Mouse (Mus musculus) kidney, adult 2 months (tissue): ENCODE data around the gene Tuba1b.

ENCODE experiments used
- CTCF ChIP-seq: fragments of 200-500 bp; conservative IDR thresholded peaks from 2 replicates; pipeline ENCODE4 v1.5.1; 2011; ENCODE audit warnings: low read depth, mild to moderate bottlenecking, control low read depth, low read length, moderate library complexity, mixed read lengths; ENCODE audit not compliant: insufficient read depth, insufficient read length
- POLR2A ChIP-seq: fragments of 200-500 bp; IDR thresholded peaks from one replicate; pipeline ENCODE4 v1.6.1; 2011; ENCODE audit warnings: low read depth, low read length, control low read depth

DNA sequence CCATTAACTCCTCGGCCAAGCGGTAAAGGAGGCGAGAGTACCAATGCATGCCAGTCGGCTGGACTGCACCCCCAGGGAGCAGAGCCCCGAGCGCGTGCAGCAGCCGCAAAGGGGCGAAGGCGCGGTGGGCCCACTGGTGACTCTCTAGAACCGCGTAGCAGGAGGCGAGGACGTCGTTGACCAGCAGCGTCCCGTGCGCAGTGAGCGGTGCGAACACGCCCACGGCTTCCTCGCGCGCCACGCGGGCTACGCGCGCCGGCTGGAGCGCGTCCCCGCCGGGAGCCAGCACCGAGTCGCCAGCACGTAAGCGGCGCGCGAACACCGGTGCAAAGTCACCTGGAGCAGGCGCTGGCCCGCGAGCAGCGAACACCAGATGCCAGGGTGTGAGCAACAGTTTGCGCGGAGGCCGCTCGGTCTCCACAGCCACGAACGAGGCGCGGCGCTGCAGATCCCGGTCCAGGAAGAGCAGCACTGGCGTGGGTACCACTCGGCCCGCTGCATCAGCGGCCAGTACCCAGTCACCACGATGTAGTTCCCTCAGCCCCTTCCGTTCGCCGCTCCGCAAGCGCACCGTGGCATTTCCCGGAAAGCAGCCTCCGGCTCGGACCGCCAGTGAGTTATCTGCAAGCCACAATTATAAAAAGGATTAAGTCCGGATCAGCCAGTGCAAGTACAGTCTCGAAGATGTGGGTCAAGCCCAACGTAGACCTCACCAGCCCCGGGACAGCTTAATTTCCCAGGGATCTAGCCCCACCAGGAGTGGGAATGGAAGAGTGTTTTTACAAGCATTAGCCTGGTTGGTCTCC, 40.2 kb downstream of the Tuba1b start, which contains the start of gene Rhebl1:
- TF ChIP-seq CTCF (no peak), POLR2A (no peak)
